Mouse (Mus musculus) Muller cell, postnatal 12 days (primary cell): Measurements from ENCODE around the gene Insl3.
"Not testable (repeated sequence)": the region's sequence is repeated elsewhere in the genome, so short reads cannot be mapped to it uniquely, and the experiment has no call there.

Experiments used
- DNase-seq: peaks from one replicate; pipeline ENCODE4 v3.0.0-alpha.2; 2015; ENCODE audit errors: inconsistent ontology term

The Insl3 gene

GRCm38 (mm10) chr8:71676803-71677202, 12.2 kb upstream of the Insl3 start:
- DNase-seq: no peak

GRCm38 (mm10) chr8:71677555-71677954, 11.5 kb upstream of the Insl3 start:
- DNase-seq: no peak

GRCm38 (mm10) chr8:71678216-71678615, 10.8 kb upstream of the Insl3 start:
- no peak for DNase-seq

- DNase-seq: no peak
Measured at GRCm38 (mm10) chr8:71679116-71679515, 9.9 kb upstream of the Insl3 start.

GRCm38 (mm10) chr8:71679550-71680168, 9.4 kb upstream of the Insl3 start:
- peak; percentile 62 for DNase-seq

- DNase-seq: no peak
Measured at GRCm38 (mm10) chr8:71680471-71680870, 8.5 kb upstream of the Insl3 start.

- DNase-seq: peak; percentile 80
Measured at GRCm38 (mm10) chr8:71681369-71681915, 7.6 kb upstream of the Insl3 start.

GRCm38 (mm10) chr8:71682832-71683231, 6.2 kb upstream of the Insl3 start:
- DNase-seq: no peak

- DNase-seq: no peak
Measured at GRCm38 (mm10) chr8:71684701-71685100, 4.3 kb upstream of the Insl3 start.

GRCm38 (mm10) chr8:71685573-71685972, 3.4 kb upstream of the Insl3 start:
- DNase-seq: no peak

GRCm38 (mm10) chr8:71686143-71686734, 2.8 kb upstream of the Insl3 start:
- no peak for DNase-seq

GRCm38 (mm10) chr8:71687616-71688015, 1.4 kb upstream of the Insl3 start:
- no peak for DNase-seq

- DNase-seq: no peak
Measured at GRCm38 (mm10) chr8:71692509-71692908, 3.5 kb downstream of the Insl3 start.

GRCm38 (mm10) chr8:71693166-71694041, 4.4 kb downstream of the Insl3 start:
- DNase-seq: no peak

GRCm38 (mm10) chr8:71695456-71695855, 6.4 kb downstream of the Insl3 start:
- not testable (repeated sequence) for DNase-seq

GRCm38 (mm10) chr8:71700493-71701269, 11.7 kb downstream of the Insl3 start:
- no peak for DNase-seq

- DNase-seq: no peak
Measured at GRCm38 (mm10) chr8:71701414-71702086, 12.5 kb downstream of the Insl3 start, which contains the start of gene B3gnt3. Gene B3gnt3 (minus strand): TSS chr8:71701789.

GRCm38 (mm10) chr8:71702087-71702432, 13.0 kb downstream of the Insl3 start:
- DNase-seq: no peak

- DNase-seq: no peak
Measured at GRCm38 (mm10) chr8:71702923-71703322, 13.9 kb downstream of the Insl3 start.

- DNase-seq: not testable (repeated sequence)
Measured at GRCm38 (mm10) chr8:71703400-71703799, 14.4 kb downstream of the Insl3 start.

- DNase-seq: no peak
Measured at GRCm38 (mm10) chr8:71707874-71708273, 18.9 kb downstream of the Insl3 start.
